Mouse (Mus musculus) heart, embryonic 16.5 days (tissue): ENCODE measurements at regions not wholly inside any gene's neighbourhood (a gene's known extent, or its start where the extent isn't known, plus 50 kb on each side); places are given as distances from the start of the nearest gene placed in this dataset.
A peak's percentile ranks its signal among the peaks of the same experiment; 100 is the strongest.

Source experiments
- ATAC-seq: fragments of 200-750 bp; cut with Nextera tagmentation; replicated peaks from 2 replicates; pipeline ENCODE4 v1.8.0; 2017; ENCODE audit warnings: moderate number of reproducible peaks; ENCODE audit not compliant: insufficient read depth, low FRiP score; ENCODE audit errors: extremely low read depth
- H3K27ac ChIP-seq: fragments of 300-500 bp; sonication (generic); 2 replicates; pipeline ENCODE4 v1.5.1; 2014; ENCODE audit warnings: mild to moderate bottlenecking, low read length, control low read depth, moderate library complexity
- H3K27me3 ChIP-seq: fragments of 300-500 bp; sonication (generic); 2 replicates; pipeline ENCODE4 v1.6.1; 2014; ENCODE audit warnings: low read length, mixed read lengths; ENCODE audit not compliant: control insufficient read depth, insufficient read depth
- H3K36me3 ChIP-seq: fragments of 300-500 bp; sonication (generic); 2 replicates; pipeline ENCODE4 v1.6.1; 2014; ENCODE audit not compliant: control insufficient read depth, insufficient read depth
- H3K4me1 ChIP-seq: fragments of 300-500 bp; sonication (generic); 2 replicates; pipeline ENCODE4 v1.6.1; 2014; ENCODE audit warnings: low read length, mixed read lengths; ENCODE audit not compliant: control insufficient read depth, insufficient read depth
- H3K4me2 ChIP-seq: fragments of 300-500 bp; sonication (generic); 2 replicates; pipeline ENCODE4 v1.6.1; 2014; ENCODE audit warnings: low read depth, mild to moderate bottlenecking, control low read depth, low read length
- H3K4me3 ChIP-seq: fragments of 300-500 bp; sonication (generic); 2 replicates; pipeline ENCODE4 v1.5.1; 2014; ENCODE audit warnings: mild to moderate bottlenecking, control low read depth, low read length
- H3K9ac ChIP-seq: fragments of 300-500 bp; sonication (generic); 2 replicates; pipeline ENCODE4 v1.6.1; 2014; ENCODE audit warnings: low read length, control low read depth
- H3K9me3 ChIP-seq: fragments of 300-500 bp; sonication (generic); replicated peaks from 2 replicates; pipeline ENCODE4 v1.6.1; 2016; ENCODE audit warnings: low read length; ENCODE audit not compliant: control insufficient read depth
- WGBS: fragments of 180-500 bp; shearing (Covaris S2); extraction: QIAGEN DNeasy Blood & Tissue Kit; methylation state at CpG from one replicate; pipeline ENCODE4 v1.1.7; 2014; 5-methylcytosine and 5-hydroxymethylcytosine counted together

DNA sequence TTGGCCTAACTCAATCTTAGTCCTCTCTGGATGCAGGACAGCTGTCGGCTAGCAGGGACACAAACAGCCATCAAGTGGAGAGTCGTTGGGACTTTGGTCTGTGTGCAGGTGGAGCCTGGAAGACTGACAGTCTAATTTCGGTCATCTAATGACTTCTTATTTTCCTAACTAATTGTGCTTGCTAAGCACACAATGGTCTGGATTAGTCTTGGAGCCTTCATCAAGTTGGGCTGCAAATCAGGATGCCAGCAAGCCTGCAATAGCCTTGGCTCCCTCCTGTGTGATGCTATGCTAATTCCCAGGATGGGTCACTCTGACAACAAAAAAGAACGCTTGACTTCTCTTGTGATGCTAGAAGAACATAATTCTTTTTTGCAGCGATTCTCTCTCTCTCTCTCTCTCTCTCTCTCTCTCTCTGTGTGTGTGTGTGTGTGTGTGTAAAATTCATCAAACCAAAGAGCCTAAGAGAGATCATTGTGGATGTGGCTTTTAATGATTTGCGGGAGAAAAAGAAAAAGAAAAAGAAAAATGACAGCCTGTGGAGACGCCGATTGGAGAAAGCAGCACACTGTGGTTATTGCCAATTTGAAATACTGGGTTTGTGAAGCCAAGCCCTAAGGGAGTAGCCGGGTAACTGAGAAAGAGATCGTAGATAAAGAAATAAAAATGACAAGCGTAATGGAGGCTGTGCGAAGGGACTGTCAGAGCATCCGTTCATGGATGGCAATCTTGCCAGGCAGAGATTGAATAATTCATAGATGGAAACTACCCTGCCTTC, 61.5 kb upstream of the Sox4 start:
- no peaks in the 10 kb centered on the region for H3K9me3 ChIP-seq
- no peaks in the 10 kb centered on the region for H3K36me3 ChIP-seq
- 72% methylated on average over 13 of the region's 13 CpGs for WGBS
- no peak overlapping the region for H3K4me2 ChIP-seq
- H3K27ac ChIP-seq: no peak overlapping the region
- H3K27me3 ChIP-seq: no peaks in the 10 kb centered on the region
- no peak overlapping the region for H3K9ac ChIP-seq
- H3K4me1 ChIP-seq: peaks cover 5% of the 10 kb centered on the region
- H3K4me3 ChIP-seq: no peak overlapping the region
- ATAC-seq: no peak

DNA sequence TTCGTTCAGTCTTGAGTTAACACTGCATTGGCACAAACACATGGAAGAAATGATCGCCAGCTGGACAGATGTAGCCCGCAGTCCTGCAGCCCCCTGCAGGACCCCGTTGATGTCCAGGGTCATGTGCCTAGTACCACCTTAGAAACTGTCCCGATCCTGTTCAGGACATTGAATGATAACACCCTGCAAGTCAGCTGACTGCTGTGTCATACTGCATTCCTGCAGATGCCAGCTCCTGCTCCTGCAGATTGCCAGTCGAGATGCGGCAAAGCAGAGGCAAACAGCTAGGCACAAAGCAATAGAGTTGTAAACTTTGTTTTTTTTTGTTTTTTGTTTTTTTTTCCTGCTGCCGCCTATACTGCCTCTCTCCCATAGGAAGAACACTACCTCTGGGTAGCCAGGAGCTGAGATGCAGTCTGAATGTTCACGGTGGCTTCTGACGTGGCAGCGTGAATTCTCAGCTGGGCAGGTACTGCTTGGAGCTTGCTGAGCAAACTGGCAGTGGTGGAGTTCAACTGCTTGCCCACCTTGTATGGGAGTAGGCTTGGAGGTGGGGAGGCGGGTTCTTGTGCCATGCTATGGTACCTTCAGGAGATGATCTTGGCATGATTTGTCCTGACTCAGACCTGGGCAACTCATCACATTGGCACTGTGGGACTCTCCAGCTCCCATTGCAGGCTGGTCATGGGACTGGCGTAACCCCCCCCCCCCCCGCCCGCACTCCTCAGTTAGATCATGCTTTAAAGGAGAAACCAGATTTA, 60.7 kb upstream of the Sox4 start:
- Histone ChIP-seq H3K27ac (no peak overlapping the region), H3K4me2 (peak overlapping the region; percentile 27; the same call in 1 of the 2 replicates), H3K27me3 (no peaks in the 10 kb centered on the region), H3K36me3 (no peaks in the 10 kb centered on the region), H3K4me3 (no peak overlapping the region), H3K9me3 (no peaks in the 10 kb centered on the region), H3K9ac (no peak overlapping the region), H3K4me1 (peaks cover 4% of the 10 kb centered on the region)
- 72% methylated on average over 15 of the region's 15 CpGs for WGBS
- ATAC-seq: no peak

DNA sequence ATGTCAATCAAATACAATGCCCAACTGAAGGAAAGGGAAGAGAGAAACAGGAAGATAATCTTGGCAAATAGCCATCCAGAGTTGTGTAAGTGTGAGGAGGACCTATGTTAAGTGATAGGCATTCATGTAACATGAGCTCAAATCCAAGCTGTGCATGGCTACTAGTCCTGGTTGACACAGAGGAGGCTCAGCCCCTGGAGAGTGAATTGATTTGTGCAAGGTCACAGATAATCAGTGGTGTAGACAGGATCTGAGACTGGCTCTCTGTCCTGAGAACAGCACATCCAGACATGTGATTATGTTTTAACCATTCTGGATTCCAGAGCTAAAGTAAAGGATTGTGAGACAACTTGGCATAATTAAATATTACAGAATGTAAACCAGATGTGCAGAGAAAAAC, 53.0 kb upstream of the Sox4 start:
- H3K4me2 ChIP-seq: no peak overlapping the region
- no peak overlapping the region for H3K27ac ChIP-seq
- H3K9me3 ChIP-seq: no peaks in the 10 kb centered on the region; the same call in 1 of the 2 replicates
- no peaks in the 10 kb centered on the region for H3K4me1 ChIP-seq
- H3K27me3 ChIP-seq: no peaks in the 10 kb centered on the region
- H3K4me3 ChIP-seq: no peak overlapping the region
- no peaks in the 10 kb centered on the region for H3K36me3 ChIP-seq
- no peak for ATAC-seq
- H3K9ac ChIP-seq: no peak overlapping the region
